Mouse (Mus musculus): ENCODE measurements around the gene Ugt1a10.
"Not testable (repeated sequence)": the region's sequence is repeated elsewhere in the genome, so short reads cannot be mapped to it uniquely, and the experiment has no call there.

Ugt1a10 gene

DNA sequence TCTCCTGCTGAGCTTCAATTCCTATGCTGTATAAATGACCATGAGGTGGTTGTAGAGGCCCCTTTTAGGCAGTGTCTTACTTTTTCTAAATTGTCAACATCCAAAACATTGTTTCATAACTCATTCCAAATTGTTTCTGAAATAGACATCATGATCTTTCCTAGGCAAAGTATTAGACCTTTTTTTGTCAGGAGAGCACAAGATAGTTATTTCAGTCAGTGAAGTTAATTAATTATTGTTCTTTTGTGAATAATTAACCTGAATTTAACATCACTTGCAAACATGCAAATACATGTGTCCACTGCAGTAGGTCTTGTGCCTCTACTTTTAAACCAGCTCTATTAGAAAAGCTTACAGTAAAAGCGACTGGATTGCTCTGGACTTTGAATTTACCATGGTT is at the start of gene Ugt1a10:
TSS of gene Ugt1a10 (plus strand) at position 301 of the 400 bp plus-strand sequence.
- no peak for DNase-seq (ENCODE audit: low spot score)

DNA sequence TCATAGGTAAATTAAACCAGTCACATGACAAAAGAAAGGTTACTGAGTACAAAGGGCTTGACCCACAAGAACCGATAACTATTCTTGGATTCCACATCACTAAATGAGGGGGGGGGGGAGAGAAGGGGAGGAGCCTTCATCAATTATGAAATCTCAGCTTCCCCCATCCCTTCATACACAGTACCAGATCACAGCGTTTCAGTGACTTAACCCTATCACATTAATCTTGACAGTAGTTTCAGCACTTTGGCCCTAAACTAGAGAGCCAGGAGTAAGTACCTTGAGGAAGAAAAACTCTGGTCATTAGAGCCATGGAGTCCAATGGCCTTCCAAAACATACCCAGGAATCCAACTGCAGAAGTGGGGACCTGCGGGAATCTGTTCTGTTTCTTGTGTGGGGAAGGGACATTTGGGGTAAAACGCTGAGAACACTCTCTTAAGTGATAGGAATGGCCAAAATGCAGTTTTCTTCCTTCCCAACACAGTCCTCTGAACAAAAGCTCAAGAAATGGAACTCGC is 47.4 kb upstream of the Ugt1a10 start:
- no peak for DNase-seq (ENCODE audit: low spot score)

DNA sequence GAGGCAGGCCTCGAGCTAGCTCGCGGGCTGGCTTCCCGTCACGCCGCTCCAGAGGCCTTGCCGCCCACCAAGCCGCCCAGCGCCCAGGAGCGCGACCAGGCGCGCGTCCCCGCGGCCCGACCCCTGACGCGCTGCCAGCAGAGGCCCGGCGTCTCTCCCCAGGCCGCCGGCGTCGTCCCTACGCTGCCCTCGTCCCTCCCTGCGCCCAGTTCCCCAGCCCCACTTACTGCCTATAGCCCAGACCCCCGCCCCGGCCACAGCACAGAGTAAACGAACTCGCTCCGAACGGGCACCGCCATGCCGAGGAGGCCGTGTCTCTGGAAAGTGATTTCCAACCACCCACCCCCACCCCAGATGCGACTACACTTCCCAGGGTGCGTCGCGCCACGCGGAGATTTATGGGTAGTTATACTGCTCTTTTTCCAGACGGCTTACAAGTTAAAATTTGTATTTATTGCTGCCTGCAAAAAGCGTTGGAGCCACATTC is 46.9 kb upstream of the Ugt1a10 start, which contains the start of gene Usp40:
TSS of gene Usp40 (minus strand) at position 341 of the 487 bp plus-strand sequence.
- DNase-seq (ENCODE audit: low spot score) = peak; percentile 83

GRCm38 (mm10) chr1:88008735-88009134 is 46.5 kb upstream of the Ugt1a10 start:
- DNase-seq (ENCODE audit: low spot score) = no peak

DNA sequence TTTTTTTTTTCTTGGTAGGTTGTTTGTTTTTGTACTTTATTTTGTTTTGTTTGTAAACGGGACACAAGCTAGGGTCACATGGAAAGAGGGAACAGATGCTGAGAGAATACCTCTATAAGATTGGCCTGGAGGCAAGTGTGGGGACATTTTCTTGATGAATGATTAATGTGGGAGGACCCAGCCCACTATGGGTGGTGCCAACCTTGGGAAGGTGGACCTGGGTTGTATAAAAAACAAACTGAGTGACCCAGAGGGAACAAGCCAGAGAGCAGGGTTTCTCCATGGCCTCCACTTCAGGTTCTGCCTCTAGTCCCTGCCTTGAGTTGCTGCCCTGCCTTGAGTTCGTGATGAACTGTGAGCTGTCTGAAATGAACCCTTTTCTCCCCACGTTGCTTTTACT is 45.7 kb upstream of the Ugt1a10 start:
- DNase-seq (ENCODE audit: low spot score) = no peak

- DNase-seq (ENCODE audit: low spot score) = no peak
Measured at GRCm38 (mm10) chr1:88013726-88014125, 41.5 kb upstream of the Ugt1a10 start.

DNA sequence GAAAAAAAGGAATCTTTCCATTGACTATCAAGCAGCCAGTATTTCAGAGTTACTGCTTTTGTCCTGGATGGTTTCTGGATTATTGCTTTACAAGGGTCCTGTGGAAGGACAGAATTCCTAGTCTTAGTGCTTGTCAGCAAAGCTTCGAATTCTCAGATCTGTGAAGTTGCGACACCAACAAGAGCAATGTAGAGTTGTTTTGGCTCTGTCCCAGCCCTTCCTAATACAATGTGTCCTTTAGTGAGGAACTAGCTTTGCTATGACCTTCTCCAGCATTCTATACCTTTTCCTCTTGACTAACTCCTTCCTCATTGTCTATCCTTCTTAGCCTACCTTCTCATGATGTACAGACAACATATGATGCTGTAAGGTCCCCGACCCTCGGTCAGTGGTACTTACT is 41.0 kb upstream of the Ugt1a10 start:
- DNase-seq (ENCODE audit: low spot score) = no peak

DNA sequence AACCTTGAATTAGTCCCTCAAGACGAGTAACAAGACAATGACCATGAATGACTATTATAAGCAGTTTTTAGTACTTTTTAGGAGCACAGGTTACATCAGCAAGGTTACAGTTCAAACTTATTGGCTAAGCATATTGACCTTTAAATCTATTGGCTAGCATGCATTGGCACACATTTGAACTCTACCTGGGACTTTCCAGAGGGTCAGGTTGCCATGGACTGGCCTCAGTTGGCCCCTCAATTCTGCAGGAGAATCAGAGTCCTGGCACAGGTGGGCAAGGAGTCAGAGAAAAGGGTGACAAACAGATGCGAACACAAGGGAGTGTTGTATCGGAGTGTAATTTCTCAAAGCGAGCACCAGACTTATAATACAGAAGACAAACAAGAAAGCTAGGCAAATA is 40.5 kb upstream of the Ugt1a10 start:
- DNase-seq (ENCODE audit: low spot score) = no peak

DNA sequence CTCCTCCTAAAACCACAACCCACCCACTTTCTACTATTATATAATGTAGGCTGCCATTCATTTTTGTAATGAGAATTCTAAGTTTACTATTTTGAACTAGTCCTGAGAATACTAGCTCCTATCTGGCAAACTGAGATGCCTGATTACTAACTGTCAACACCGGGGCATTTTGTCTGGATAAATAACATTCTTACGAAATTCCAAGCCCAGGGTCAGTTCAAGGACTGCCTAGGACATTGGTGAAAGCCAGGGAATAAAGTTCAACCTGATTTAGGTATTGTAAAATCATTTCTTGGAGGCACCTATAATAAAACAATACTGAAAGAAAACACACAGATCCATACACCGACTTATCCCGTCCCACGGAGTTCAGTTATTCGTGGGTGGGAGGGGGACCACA is 39.8 kb upstream of the Ugt1a10 start:
- no peak for DNase-seq (ENCODE audit: low spot score)

- not testable (repeated sequence) for DNase-seq (ENCODE audit: low spot score)
Measured at GRCm38 (mm10) chr1:88025244-88025643, 29.9 kb upstream of the Ugt1a10 start.

DNA sequence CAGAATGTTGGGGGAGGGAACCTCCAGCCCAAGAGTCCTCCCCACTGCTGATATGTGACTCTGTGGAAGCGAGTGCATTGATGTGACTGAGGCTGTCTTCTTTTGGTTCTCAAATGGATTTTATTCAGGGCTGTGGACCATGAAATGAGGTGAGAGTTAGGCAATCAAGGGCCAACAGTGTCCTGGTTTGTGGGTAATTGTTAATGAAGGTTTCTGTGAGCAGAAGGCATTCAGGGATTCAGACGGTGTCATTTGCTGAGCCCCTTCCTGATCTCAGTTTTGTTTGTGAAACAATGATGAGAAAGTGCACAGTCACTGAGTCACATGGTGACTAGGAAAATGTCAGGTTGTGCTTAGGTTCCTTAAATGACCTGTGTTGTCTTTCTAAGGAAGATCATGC is 12.1 kb upstream of the Ugt1a10 start:
- not testable (repeated sequence) for DNase-seq (ENCODE audit: low spot score)

GRCm38 (mm10) chr1:88044832-88045437 is 10.3 kb upstream of the Ugt1a10 start:
- not testable (repeated sequence) for DNase-seq (ENCODE audit: low spot score)

GRCm38 (mm10) chr1:88047408-88047807 is 7.8 kb upstream of the Ugt1a10 start:
- not testable (repeated sequence) for DNase-seq (ENCODE audit: low spot score)

DNA sequence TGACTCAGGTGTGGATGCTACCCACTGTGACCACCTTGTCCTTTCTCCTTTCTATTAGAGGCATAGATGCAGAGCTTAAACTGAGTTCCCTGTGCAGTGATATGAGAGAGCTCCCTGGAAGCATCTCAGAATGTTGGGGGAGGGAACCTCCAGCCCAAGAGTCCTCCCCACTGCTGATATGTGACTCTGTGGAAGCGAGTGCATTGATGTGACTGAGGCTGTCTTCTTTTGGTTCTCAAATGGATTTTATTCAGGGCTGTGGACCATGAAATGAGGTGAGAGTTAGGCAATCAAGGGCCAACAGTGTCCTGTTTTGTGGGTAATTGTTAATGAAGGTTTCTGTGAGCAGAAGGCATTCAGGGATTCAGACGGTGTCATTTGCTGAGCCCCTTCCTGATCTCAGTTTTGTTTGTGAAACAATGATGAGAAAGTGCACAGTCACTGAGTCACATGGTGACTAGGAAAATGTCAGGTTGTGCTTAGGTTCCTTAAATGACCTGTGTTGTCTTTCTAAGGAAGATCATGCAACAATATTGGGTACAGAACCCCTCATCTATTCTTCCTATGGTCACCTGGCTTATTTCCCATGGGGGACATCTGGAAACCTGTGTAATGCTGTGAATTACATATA is 11.4 kb downstream of the Ugt1a10 start:
- not testable (repeated sequence) for DNase-seq (ENCODE audit: low spot score)

GRCm38 (mm10) chr1:88070495-88070894 is 15.3 kb downstream of the Ugt1a10 start, which contains the start of gene Ugt1a9:
Gene Ugt1a9, plus strand, starts transcription at chr1:88070800.
- no peak for DNase-seq (ENCODE audit: low spot score)

GRCm38 (mm10) chr1:88070902-88071301 is 15.7 kb downstream of the Ugt1a10 start:
- DNase-seq (ENCODE audit: low spot score) = no peak

GRCm38 (mm10) chr1:88074471-88074870 is 19.3 kb downstream of the Ugt1a10 start:
- no peak for DNase-seq (ENCODE audit: low spot score)

DNA sequence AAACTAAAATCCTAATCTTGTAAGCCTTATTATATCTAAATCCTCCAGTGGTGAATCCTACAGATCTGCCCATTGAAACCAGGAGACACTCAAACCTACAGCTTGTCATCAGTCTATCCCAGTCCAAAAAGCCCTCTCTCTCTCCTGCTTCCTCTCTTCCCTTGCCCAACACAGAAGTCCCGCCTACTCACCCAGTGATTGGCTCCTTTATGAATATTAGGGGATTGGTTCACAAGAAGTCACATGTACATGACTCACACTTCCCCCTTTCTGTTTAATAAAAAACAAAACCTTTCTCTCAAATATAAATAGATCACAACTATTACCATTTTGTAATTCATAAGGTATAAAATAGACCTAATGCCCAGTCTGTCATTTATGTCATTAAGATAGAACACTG is 21.9 kb downstream of the Ugt1a10 start:
- no peak for DNase-seq (ENCODE audit: low spot score)

DNA sequence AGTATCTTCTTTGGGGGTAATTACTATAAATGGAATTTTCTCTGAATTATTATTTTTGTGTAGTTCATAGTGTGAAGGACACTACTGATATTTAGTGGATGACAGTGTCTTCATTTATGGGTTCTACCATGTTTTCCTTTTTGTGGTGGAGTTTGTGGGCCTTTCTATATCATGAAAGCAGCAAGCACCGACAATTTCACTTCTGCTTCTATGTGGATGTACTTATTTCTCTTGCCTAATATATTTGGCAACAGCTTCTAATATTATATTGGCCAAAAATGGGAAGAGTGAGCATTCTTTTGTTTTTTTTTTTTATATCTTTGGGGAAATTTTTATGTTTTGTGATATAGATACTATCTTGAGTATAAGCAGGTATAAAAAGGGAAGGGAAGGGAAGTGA is 26.5 kb downstream of the Ugt1a10 start:
- no peak for DNase-seq (ENCODE audit: low spot score)

DNA sequence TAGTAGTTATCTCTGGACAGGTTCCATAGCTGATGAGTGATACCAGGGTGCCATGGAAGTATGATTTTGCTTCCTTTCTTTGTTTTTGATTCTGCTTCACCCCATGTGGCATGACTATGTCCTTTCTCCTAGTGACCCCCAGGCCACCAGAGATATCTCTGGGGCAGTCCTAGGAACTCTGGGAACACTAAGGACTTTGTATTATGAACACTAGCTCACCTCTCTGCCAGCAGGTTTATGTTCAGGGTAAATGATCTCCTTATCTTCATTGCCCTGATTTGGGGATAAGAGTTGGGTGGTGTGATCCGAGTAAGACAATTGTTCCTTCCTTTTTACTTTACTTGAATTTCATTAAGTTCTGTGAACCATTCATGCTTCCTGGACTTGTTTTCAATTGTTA is 30.9 kb downstream of the Ugt1a10 start:
- no peak for DNase-seq (ENCODE audit: low spot score)

- no peak for DNase-seq (ENCODE audit: low spot score)
Measured at GRCm38 (mm10) chr1:88087513-88087912, 32.3 kb downstream of the Ugt1a10 start, which contains the start of gene Ugt1a8. Gene Ugt1a8, plus strand, starts transcription at chr1:88087813.

- DNase-seq (ENCODE audit: low spot score) = no peak
Measured at GRCm38 (mm10) chr1:88092341-88092740, 37.2 kb downstream of the Ugt1a10 start.

DNA sequence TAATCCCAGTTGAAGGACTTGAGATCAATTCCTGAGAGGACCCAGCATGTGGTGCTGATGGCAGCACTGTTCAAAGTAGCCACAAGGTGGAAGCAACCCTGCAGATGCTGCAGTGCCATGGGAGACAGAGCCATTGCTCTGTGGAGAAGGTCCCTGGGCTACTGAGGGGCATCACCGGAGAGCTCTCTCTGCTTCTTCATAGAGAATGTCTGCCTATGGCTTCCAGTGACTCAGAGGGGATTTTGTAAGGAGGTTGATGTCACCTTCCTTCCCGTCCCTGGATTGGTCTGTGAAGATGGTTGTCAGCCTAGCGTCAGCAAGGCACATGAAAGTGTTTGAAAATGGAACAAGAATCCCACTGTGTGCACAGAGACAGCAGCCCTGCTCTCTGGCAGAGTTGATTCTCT is 39.1 kb downstream of the Ugt1a10 start:
- not testable (repeated sequence) for DNase-seq (ENCODE audit: low spot score)
